ENCODE assay signal across 9 mouse cellular contexts in the genomic region with DNA sequence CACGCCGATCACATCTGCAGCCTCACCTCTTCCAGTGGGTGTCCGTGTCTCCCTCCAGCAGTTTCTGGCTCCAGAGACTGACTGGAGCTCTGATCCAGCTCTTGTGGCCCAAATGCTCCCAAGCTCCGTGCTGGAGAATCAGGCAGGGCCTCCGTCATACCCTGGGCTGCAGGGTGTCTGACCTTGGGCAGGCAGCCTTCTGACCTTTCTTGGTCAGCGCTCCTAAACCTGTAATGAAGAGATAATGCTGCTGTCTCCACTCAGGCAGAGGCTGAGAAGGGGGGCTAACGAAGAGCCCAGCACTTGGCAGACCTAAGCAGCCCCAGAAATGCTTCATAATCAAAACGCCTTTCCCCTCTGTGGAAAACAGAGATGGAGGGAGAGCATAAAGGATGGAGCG.
DNase-seq lines count a peak whose midpoint lies in the region; ATAC-seq and TF ChIP-seq lines count a peak whose summit lies in the region.
"Had no signal": no experiment of that assay in that cellular context is flagged by ENCODE, and none has a peak within 500 bp of the region (broad histone marks: within the 10 kb centered on the region; RNA-seq: fewer than 3 reads in every experiment).

No protein-coding gene starts in this region.

- no peak overlapping the region for H3K9ac ChIP-seq in intestine, embryonic 15.5 days
- no peak overlapping the region for H3K9ac ChIP-seq in intestine, postnatal 0 days (ENCODE audit: low read depth, low read length)
- no peak overlapping the region for H3K9ac ChIP-seq in forebrain, embryonic 15.5 days (replicated peaks)
- H3K9ac ChIP-seq in hindbrain, embryonic 12.5 days, result no peak overlapping the region; the same call in 1 of the 2 replicates
- H3K9ac ChIP-seq: neural tube, embryonic 12.5 days had no signal

- H3K27ac ChIP-seq in intestine, embryonic 15.5 days, result no peak overlapping the region
- no peak overlapping the region for H3K27ac ChIP-seq in intestine, postnatal 0 days (ENCODE audit: low read depth, low read length)
- H3K27ac ChIP-seq in forebrain, embryonic 15.5 days (replicated peaks), result no peak overlapping the region
- H3K27ac ChIP-seq in hindbrain, embryonic 12.5 days, result no peak overlapping the region

- intact Hi-C loops in left cerebral cortex, postnatal 25 days (cut with DNase I), result loop anchor here (5.0 kb wide), 1 partner anchor 90 kb away; a partner anchor contains a TSS
- intact Hi-C loops in left cerebral cortex, postnatal 4 days (cut with DNase I), result no loop called here

- TF ChIP-seq CTCF in intestine, postnatal 0 days (IDR thresholded peaks at IDR 0.05; ENCODE audit: low read depth), result no peak

- H3K9me3 ChIP-seq in intestine, embryonic 15.5 days, result no peaks in the 10 kb centered on the region
- no peaks in the 10 kb centered on the region for H3K9me3 ChIP-seq in intestine, postnatal 0 days (ENCODE audit: control insufficient read depth)
- no peaks in the 10 kb centered on the region for H3K9me3 ChIP-seq in forebrain, embryonic 15.5 days
- H3K9me3 ChIP-seq in hindbrain, embryonic 12.5 days (replicated peaks), result no peaks in the 10 kb centered on the region
- H3K9me3 ChIP-seq: neural tube, embryonic 12.5 days had no signal

- no peaks in the 10 kb centered on the region for H3K27me3 ChIP-seq in intestine, embryonic 15.5 days (replicated peaks)
- H3K27me3 ChIP-seq in intestine, postnatal 0 days (replicated peaks; ENCODE audit: control insufficient read depth, insufficient read depth, low read length), result no peaks in the 10 kb centered on the region
- H3K27me3 ChIP-seq in forebrain, embryonic 15.5 days, result no peaks in the 10 kb centered on the region
- no peaks in the 10 kb centered on the region for H3K27me3 ChIP-seq in hindbrain, embryonic 12.5 days
- H3K27me3 ChIP-seq: neural tube, embryonic 12.5 days had no signal

- H3K4me2 ChIP-seq in intestine, embryonic 15.5 days (replicated peaks), result no peak overlapping the region
- no peak overlapping the region for H3K4me2 ChIP-seq in intestine, postnatal 0 days (replicated peaks; ENCODE audit: low read depth)
- H3K4me2 ChIP-seq in forebrain, embryonic 15.5 days (replicated peaks), result no peak overlapping the region
- no peak overlapping the region for H3K4me2 ChIP-seq in hindbrain, embryonic 12.5 days (replicated peaks)
- H3K4me2 ChIP-seq: neural tube, embryonic 12.5 days had no signal

- WGBS in intestine, embryonic 15.5 days, result 52% methylated on average over 9 of the region's 9 CpGs
- WGBS in intestine, postnatal 0 days, result 59% methylated on average over 9 of the region's 9 CpGs
- WGBS in forebrain, embryonic 15.5 days, result 52% methylated on average over 9 of the region's 9 CpGs
- WGBS in hindbrain, embryonic 12.5 days, result 31% methylated on average over 9 of the region's 9 CpGs

- peak; percentile 43 for DNase-seq in lung, postnatal 25 days (ENCODE audit: low spot score)
- DNase-seq in left cerebral cortex, postnatal 25 days (ENCODE audit: low spot score in 2 of 2), result no peak
- no peak for DNase-seq in left cerebral cortex, postnatal 4 days
- DNase-seq in frontal cortex, adult 2 months (ENCODE audit: extremely low spot score in 1 of 2, low spot score in 1 of 2), result no peak

- ATAC-seq in intestine, embryonic 15.5 days, result peak; percentile 36; the same call in 1 of the 2 replicates
- ATAC-seq in intestine, postnatal 0 days, result no peak
- ATAC-seq in forebrain, embryonic 15.5 days (replicated peaks), result 0 out of 2 replicates have a peak, but pooled peaks have one; percentile 13
- ATAC-seq in hindbrain, embryonic 12.5 days (ENCODE audit: low FRiP score), result peak; percentile 46; the same call in 1 of the 2 replicates

- peaks cover 13% of the 10 kb centered on the region; the same call in 1 of the 2 replicates for H3K4me1 ChIP-seq in intestine, embryonic 15.5 days (replicated peaks)
- H3K4me1 ChIP-seq in intestine, postnatal 0 days (replicated peaks; ENCODE audit: control insufficient read depth, insufficient read depth, low read length), result no peaks in the 10 kb centered on the region; the same call in 1 of the 2 replicates
- H3K4me1 ChIP-seq in forebrain, embryonic 15.5 days, result peaks cover 2% of the 10 kb centered on the region; the same call in 1 of the 2 replicates
- H3K4me1 ChIP-seq in hindbrain, embryonic 12.5 days, result peaks cover 19% of the 10 kb centered on the region

- H3K36me3 ChIP-seq in intestine, embryonic 15.5 days, result no peaks in the 10 kb centered on the region
- no peaks in the 10 kb centered on the region for H3K36me3 ChIP-seq in intestine, postnatal 0 days (ENCODE audit: control insufficient read depth, insufficient read depth)
- no peaks in the 10 kb centered on the region for H3K36me3 ChIP-seq in forebrain, embryonic 15.5 days
- no peaks in the 10 kb centered on the region for H3K36me3 ChIP-seq in hindbrain, embryonic 12.5 days
- H3K36me3 ChIP-seq: neural tube, embryonic 12.5 days had no signal

- H3K4me3 ChIP-seq in intestine, embryonic 15.5 days (replicated peaks), result no peak overlapping the region
- no peak overlapping the region for H3K4me3 ChIP-seq in intestine, postnatal 0 days (ENCODE audit: low read depth, low read length)
- no peak overlapping the region for H3K4me3 ChIP-seq in forebrain, embryonic 15.5 days
- H3K4me3 ChIP-seq in hindbrain, embryonic 12.5 days, result no peak overlapping the region
- H3K4me3 ChIP-seq: neural tube, embryonic 12.5 days had no signal
